Mouse (Mus musculus): ENCODE data around the gene Tbxas1.
A peak's percentile ranks its signal among the peaks of the same experiment; 100 is the strongest.

The Tbxas1 gene

GRCm38 (mm10) chr6:39051799-39052556 is 176.8 kb downstream of the Tbxas1 start:
- DNase-seq (ENCODE audit: low spot score) = no peak

- no peak for DNase-seq (ENCODE audit: low spot score)
Observed at GRCm38 (mm10) chr6:39052636-39053035, 177.4 kb downstream of the Tbxas1 start.

GRCm38 (mm10) chr6:39054206-39054864 is 179.1 kb downstream of the Tbxas1 start:
- peak; percentile 8 for DNase-seq (ENCODE audit: low spot score)

- no peak for DNase-seq (ENCODE audit: low spot score)
Observed at GRCm38 (mm10) chr6:39054878-39055508, 179.8 kb downstream of the Tbxas1 start.

- DNase-seq (ENCODE audit: low spot score) = no peak
Observed at GRCm38 (mm10) chr6:39055831-39056261, 180.6 kb downstream of the Tbxas1 start.

GRCm38 (mm10) chr6:39057161-39057560 is 182.0 kb downstream of the Tbxas1 start:
- no peak for DNase-seq (ENCODE audit: low spot score)

GRCm38 (mm10) chr6:39058389-39058788 is 183.2 kb downstream of the Tbxas1 start:
- no peak for DNase-seq (ENCODE audit: low spot score)

- no peak for DNase-seq (ENCODE audit: low spot score)
Observed at GRCm38 (mm10) chr6:39058936-39059335, 183.7 kb downstream of the Tbxas1 start.

- no peak for DNase-seq (ENCODE audit: low spot score)
Observed at GRCm38 (mm10) chr6:39059547-39060497, 184.6 kb downstream of the Tbxas1 start.

GRCm38 (mm10) chr6:39061180-39061579 is 186.0 kb downstream of the Tbxas1 start:
- DNase-seq (ENCODE audit: low spot score) = no peak

- no peak for DNase-seq (ENCODE audit: low spot score)
Observed at GRCm38 (mm10) chr6:39063541-39063940, 188.3 kb downstream of the Tbxas1 start.

- peak; percentile 88 for DNase-seq (ENCODE audit: low spot score)
Observed at GRCm38 (mm10) chr6:39066935-39067578, 191.9 kb downstream of the Tbxas1 start.

- DNase-seq (ENCODE audit: low spot score) = peak; percentile 19
Observed at GRCm38 (mm10) chr6:39072664-39073063, 197.5 kb downstream of the Tbxas1 start.

- no peak for DNase-seq (ENCODE audit: low spot score)
Observed at GRCm38 (mm10) chr6:39074186-39074585, 199.0 kb downstream of the Tbxas1 start.

- no peak for DNase-seq (ENCODE audit: low spot score)
Observed at GRCm38 (mm10) chr6:39076498-39076897, 201.3 kb downstream of the Tbxas1 start.

- DNase-seq (ENCODE audit: low spot score) = no peak
Observed at GRCm38 (mm10) chr6:39104631-39105030, 229.4 kb downstream of the Tbxas1 start.

GRCm38 (mm10) chr6:39106812-39107211 is 231.6 kb downstream of the Tbxas1 start:
- DNase-seq (ENCODE audit: low spot score) = no peak

- DNase-seq (ENCODE audit: low spot score) = no peak
Observed at GRCm38 (mm10) chr6:39112701-39113100, 237.5 kb downstream of the Tbxas1 start.

- DNase-seq (ENCODE audit: low spot score) = no peak
Observed at GRCm38 (mm10) chr6:39113141-39113540, 237.9 kb downstream of the Tbxas1 start.

- DNase-seq (ENCODE audit: low spot score) = no peak
Observed at GRCm38 (mm10) chr6:39115438-39115837, 240.2 kb downstream of the Tbxas1 start.
